Mouse (Mus musculus): ENCODE measurements around the gene Celf3. TPM values are rescaled to one million over a fixed set of nuclear protein-coding genes. Genes with fewer than 3 reads are reported as not detected.

Celf3 gene
- polyA plus RNA-seq, 1 experiment, result not detected

- Histone ChIP-seq H3K27me3 (ENCODE audit: control insufficient read depth, insufficient read depth, low read length) (no peaks in the 10 kb centered on the region), H3K4me3 (ENCODE audit: extremely low read depth, insufficient read depth, insufficient read length) (no peak overlapping the region), H3K27ac (ENCODE audit: insufficient read depth, low read length) (no peak overlapping the region), H3K36me3 (ENCODE audit: control insufficient read depth, insufficient read depth, low read length) (peaks cover 28% of the 10 kb centered on the region), H3K4me1 (ENCODE audit: control insufficient read depth, insufficient read depth, insufficient read length) (no peaks in the 10 kb centered on the region; the same call in 1 of the 2 replicates)
- WGBS, result 88% methylated on average over 2 of the region's 2 CpGs
- no peak for DNase-seq (ENCODE audit: low read depth in 1 of 2, low spot score in 2 of 2)
- TF ChIP-seq POLR2A (IDR thresholded peaks at IDR 0.05; ENCODE audit: low read depth, low read length), result no peak
- no peak for TF ChIP-seq CTCF (IDR thresholded peaks at IDR 0.05; ENCODE audit: extremely low read depth, insufficient read depth, insufficient read length, insufficient replicate concordance)
Observed at GRCm38 (mm10) chr3:94449377-94449776, 28.7 kb upstream of the Celf3 start.

GRCm38 (mm10) chr3:94456529-94457000, 21.5 kb upstream of the Celf3 start:
- Histone ChIP-seq H3K4me3 (ENCODE audit: extremely low read depth, insufficient read depth, insufficient read length) (no peak overlapping the region), H3K27me3 (ENCODE audit: control insufficient read depth, insufficient read depth, low read length) (no peaks in the 10 kb centered on the region), H3K27ac (ENCODE audit: insufficient read depth, low read length) (no peak overlapping the region), H3K4me1 (ENCODE audit: control insufficient read depth, insufficient read depth, insufficient read length) (no peaks in the 10 kb centered on the region), H3K36me3 (ENCODE audit: control insufficient read depth, insufficient read depth, low read length) (no peaks in the 10 kb centered on the region)
- TF ChIP-seq CTCF (IDR thresholded peaks at IDR 0.05; ENCODE audit: extremely low read depth, insufficient read depth, insufficient read length, insufficient replicate concordance) (peak; percentile 62; the same call in 1 of the 2 replicates), POLR2A (IDR thresholded peaks at IDR 0.05; ENCODE audit: low read depth, low read length) (no peak)
- WGBS, result 4% methylated on average over 12 of the region's 12 CpGs
- DNase-seq (ENCODE audit: low read depth in 1 of 2, low spot score in 2 of 2), result peak; percentile 58

- TF ChIP-seq POLR2A (IDR thresholded peaks at IDR 0.05; ENCODE audit: low read depth, low read length) (no peak), CTCF (IDR thresholded peaks at IDR 0.05; ENCODE audit: extremely low read depth, insufficient read depth, insufficient read length, insufficient replicate concordance) (no peak)
- H3K36me3 ChIP-seq (ENCODE audit: control insufficient read depth, insufficient read depth, low read length), result no peaks in the 10 kb centered on the region
- no peaks in the 10 kb centered on the region for H3K4me1 ChIP-seq (ENCODE audit: control insufficient read depth, insufficient read depth, insufficient read length)
- 89% methylated on average over 3 of the region's 3 CpGs for whole genome bisulfite sequencing
- H3K27me3 ChIP-seq (ENCODE audit: control insufficient read depth, insufficient read depth, low read length), result no peaks in the 10 kb centered on the region
- DNase-seq (ENCODE audit: low read depth in 1 of 2, low spot score in 2 of 2), result no peak
- no peak overlapping the region for H3K4me3 ChIP-seq (ENCODE audit: extremely low read depth, insufficient read depth, insufficient read length)
- no peak overlapping the region for H3K27ac ChIP-seq (ENCODE audit: insufficient read depth, low read length)
Observed at GRCm38 (mm10) chr3:94457055-94457454, 21.0 kb upstream of the Celf3 start.

- Histone ChIP-seq H3K36me3 (ENCODE audit: control insufficient read depth, insufficient read depth, low read length) (no peaks in the 10 kb centered on the region), H3K4me3 (ENCODE audit: extremely low read depth, insufficient read depth, insufficient read length) (no peak overlapping the region), H3K27me3 (ENCODE audit: control insufficient read depth, insufficient read depth, low read length) (no peaks in the 10 kb centered on the region), H3K4me1 (ENCODE audit: control insufficient read depth, insufficient read depth, insufficient read length) (no peaks in the 10 kb centered on the region), H3K27ac (ENCODE audit: insufficient read depth, low read length) (no peak overlapping the region)
- no peak for TF ChIP-seq POLR2A (IDR thresholded peaks at IDR 0.05; ENCODE audit: low read depth, low read length)
- no peak for TF ChIP-seq CTCF (IDR thresholded peaks at IDR 0.05; ENCODE audit: extremely low read depth, insufficient read depth, insufficient read length, insufficient replicate concordance)
- 91% methylated on average over 2 of the region's 2 CpGs for WGBS
- DNase-seq (ENCODE audit: low read depth in 1 of 2, low spot score in 2 of 2), result no peak
Observed at GRCm38 (mm10) chr3:94459834-94460233, 18.3 kb upstream of the Celf3 start.

GRCm38 (mm10) chr3:94463926-94464578, 14.0 kb upstream of the Celf3 start:
- H3K27ac ChIP-seq (ENCODE audit: insufficient read depth, low read length), result no peak overlapping the region
- WGBS, result 81% methylated on average over 11 of the region's 11 CpGs
- no peak for DNase-seq (ENCODE audit: low read depth in 1 of 2, low spot score in 2 of 2)

GRCm38 (mm10) chr3:94465632-94466430, 12.3 kb upstream of the Celf3 start:
- no peaks in the 10 kb centered on the region for H3K36me3 ChIP-seq (ENCODE audit: control insufficient read depth, insufficient read depth, low read length)
- 87% methylated on average over 13 of the region's 13 CpGs for WGBS
- TF ChIP-seq CTCF (IDR thresholded peaks at IDR 0.05; ENCODE audit: extremely low read depth, insufficient read depth, insufficient read length, insufficient replicate concordance) (no peak), POLR2A (IDR thresholded peaks at IDR 0.05; ENCODE audit: low read depth, low read length) (no peak)
- H3K4me1 ChIP-seq (ENCODE audit: control insufficient read depth, insufficient read depth, insufficient read length), result no peaks in the 10 kb centered on the region
- no peak for DNase-seq (ENCODE audit: low read depth in 1 of 2, low spot score in 2 of 2)
- H3K4me3 ChIP-seq (ENCODE audit: extremely low read depth, insufficient read depth, insufficient read length), result no peak overlapping the region
- no peak overlapping the region for H3K27ac ChIP-seq (ENCODE audit: insufficient read depth, low read length)
- no peaks in the 10 kb centered on the region for H3K27me3 ChIP-seq (ENCODE audit: control insufficient read depth, insufficient read depth, low read length)

More at GRCm38 (mm10) chr3:94463926-94464578, 14.0 kb upstream of the Celf3 start:
- H3K4me3 ChIP-seq (ENCODE audit: extremely low read depth, insufficient read depth, insufficient read length), result no peak overlapping the region
- H3K4me1 ChIP-seq (ENCODE audit: control insufficient read depth, insufficient read depth, insufficient read length), result no peaks in the 10 kb centered on the region
- TF ChIP-seq POLR2A (IDR thresholded peaks at IDR 0.05; ENCODE audit: low read depth, low read length) (no peak), CTCF (IDR thresholded peaks at IDR 0.05; ENCODE audit: extremely low read depth, insufficient read depth, insufficient read length, insufficient replicate concordance) (no peak)
- H3K27me3 ChIP-seq (ENCODE audit: control insufficient read depth, insufficient read depth, low read length), result no peaks in the 10 kb centered on the region
- H3K36me3 ChIP-seq (ENCODE audit: control insufficient read depth, insufficient read depth, low read length), result no peaks in the 10 kb centered on the region

Measured in spleen, adult 2 months (tissue).